Mouse (Mus musculus) midbrain, embryonic 11.5 days (tissue): ENCODE results near the gene Adi1. TPM values are rescaled to one million over a fixed set of nuclear protein-coding genes. Genes with fewer than 3 reads are reported as not detected.

Source experiments
- ATAC-seq: fragments of 200-750 bp; cut with Nextera tagmentation; 2 replicates; pipeline ENCODE4 v1.8.0; 2017; ENCODE audit warnings: moderate TSS enrichment, moderate library complexity; ENCODE audit not compliant: low FRiP score
- DNase-seq: peaks from one replicate; pipeline ENCODE4 v3.0.0; 2015; ENCODE audit warnings: low spot score; ENCODE audit errors: missing footprints
- H3K27ac ChIP-seq: fragments of 300-500 bp; sonication (generic); 2 replicates; pipeline ENCODE4 v1.5.1; 2014; ENCODE audit warnings: low read depth, low read length
- H3K27me3 ChIP-seq: fragments of 300-500 bp; sonication (generic); 2 replicates; pipeline ENCODE4 v1.6.1; 2014; ENCODE audit warnings: mild to moderate bottlenecking, low read length, moderate library complexity, mixed read lengths; ENCODE audit not compliant: control insufficient read depth, insufficient read depth
- H3K36me3 ChIP-seq: fragments of 300-500 bp; sonication (generic); 2 replicates; pipeline ENCODE4 v1.6.1; 2014; ENCODE audit warnings: mild to moderate bottlenecking, low read length, moderate library complexity, mixed read lengths; ENCODE audit not compliant: control insufficient read depth, insufficient read depth
- H3K4me1 ChIP-seq: fragments of 300-500 bp; sonication (generic); 2 replicates; pipeline ENCODE4 v1.6.1; 2014; ENCODE audit warnings: low read length; ENCODE audit not compliant: control insufficient read depth, insufficient read depth
- H3K4me2 ChIP-seq: fragments of 300-500 bp; sonication (generic); 2 replicates; pipeline ENCODE4 v1.6.1; 2014; ENCODE audit warnings: mild to moderate bottlenecking, moderate library complexity
- H3K4me3 ChIP-seq: fragments of 300-500 bp; sonication (generic); 2 replicates; pipeline ENCODE4 v1.5.1; 2014; ENCODE audit warnings: low read depth, low read length
- H3K9ac ChIP-seq: fragments of 300-500 bp; sonication (generic); 2 replicates; pipeline ENCODE4 v1.6.1; 2014; ENCODE audit warnings: low read length
- H3K9me3 ChIP-seq: fragments of 300-500 bp; sonication (generic); 2 replicates; pipeline ENCODE4 v1.6.1; 2016; ENCODE audit warnings: low read length; ENCODE audit not compliant: control insufficient read depth
- WGBS: fragments of 180-500 bp; shearing (Covaris S2); extraction: QIAGEN DNeasy Blood & Tissue Kit; methylation state at CpG from one replicate; pipeline ENCODE4 v1.1.7; 2014; 5-methylcytosine and 5-hydroxymethylcytosine counted together
- polyA plus RNA-seq: library from polyadenylated mRNA; unstranded; fragments of >200 nt; fragmentation: Nextera tagmentation; extraction: Ambion mirVana; gene quantifications from 2 replicates; pipeline ENCODE4 v1.2.1, GENCODE M21; 2014

The Adi1 gene
- polyA plus RNA-seq, 1 experiment from 2014 or later, result 45.0 TPM

DNA sequence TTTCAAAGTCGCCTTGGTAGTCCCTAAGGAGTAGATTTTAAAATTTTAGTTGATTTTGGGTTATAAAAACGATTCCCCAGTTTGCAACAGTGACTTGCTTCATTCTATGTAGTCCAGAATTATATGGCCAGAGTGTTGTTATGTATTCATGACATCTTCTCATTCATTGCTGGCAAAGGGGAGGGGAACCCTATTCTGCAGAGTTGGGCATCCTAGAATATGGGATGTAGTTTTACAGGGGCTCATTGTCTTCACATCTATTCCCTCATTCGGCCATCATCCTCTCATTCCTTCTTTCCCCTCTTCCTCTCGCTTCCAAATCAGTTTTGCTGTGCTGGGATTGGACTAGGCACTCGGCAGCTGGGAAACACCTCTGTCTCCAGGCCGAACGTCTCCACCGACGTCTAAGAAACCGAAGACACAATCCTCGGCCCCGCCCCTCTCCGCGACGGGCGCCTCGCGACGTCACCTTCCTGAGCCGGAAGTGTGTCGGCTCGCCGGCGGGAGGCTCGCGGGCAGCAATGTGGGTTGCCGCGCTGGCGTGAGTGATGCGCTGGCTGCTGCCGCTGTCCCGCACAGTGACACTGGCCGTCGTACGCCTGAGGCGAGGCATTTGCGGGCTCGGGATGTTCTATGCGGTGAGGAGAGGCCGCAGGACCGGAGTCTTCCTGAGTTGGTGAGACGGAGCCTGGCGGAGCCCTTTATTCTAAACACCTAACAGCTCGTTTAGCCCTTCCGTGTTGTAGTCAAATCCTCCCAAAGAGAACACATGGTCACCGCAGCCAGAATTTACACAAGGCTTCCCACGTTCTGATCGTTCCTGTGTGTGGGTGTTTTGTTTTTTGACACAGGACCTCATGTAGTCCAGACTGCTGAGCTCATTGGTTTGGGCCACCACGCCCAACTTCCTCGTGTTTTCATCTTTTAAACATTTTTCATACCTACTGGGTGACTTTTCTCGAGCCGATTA, 25.6 kb upstream of the Adi1 start, which contains the start of gene Rnaseh1:
Rnaseh1 (plus strand) TSS at position 462 of the 970 bp plus-strand sequence.
- Histone ChIP-seq H3K36me3 (no peaks in the 10 kb centered on the region; the same call in 1 of the 2 replicates), H3K27ac (no peak within 1 kb of the TSS), H3K27me3 (no peaks in the 10 kb centered on the region), H3K4me2 (peak within 1 kb of the TSS; percentile 74), H3K4me1 (peaks cover 6% of the 10 kb centered on the region), H3K9me3 (no peaks in the 10 kb centered on the region), H3K9ac (peak within 1 kb of the TSS; percentile 78), H3K4me3 (peak within 1 kb of the TSS; percentile 85)
- 2% methylated on average over 52 of the region's 52 CpGs for WGBS
- ATAC-seq (peak; percentile 96), DNase-seq (peak; percentile 99)

GRCm38 (mm10) chr12:28662628-28663027, 12.4 kb upstream of the Adi1 start:
- Histone ChIP-seq H3K4me1 (no peaks in the 10 kb centered on the region), H3K4me3 (no peak overlapping the region), H3K27ac (no peak overlapping the region), H3K4me2 (no peak overlapping the region), H3K9ac (no peak overlapping the region), H3K27me3 (no peaks in the 10 kb centered on the region), H3K9me3 (no peaks in the 10 kb centered on the region), H3K36me3 (peaks cover 9% of the 10 kb centered on the region; the same call in 1 of the 2 replicates)
- WGBS, result 82% methylated on average over 4 of the region's 4 CpGs
- DNase-seq (no peak), ATAC-seq (no peak)

DNA sequence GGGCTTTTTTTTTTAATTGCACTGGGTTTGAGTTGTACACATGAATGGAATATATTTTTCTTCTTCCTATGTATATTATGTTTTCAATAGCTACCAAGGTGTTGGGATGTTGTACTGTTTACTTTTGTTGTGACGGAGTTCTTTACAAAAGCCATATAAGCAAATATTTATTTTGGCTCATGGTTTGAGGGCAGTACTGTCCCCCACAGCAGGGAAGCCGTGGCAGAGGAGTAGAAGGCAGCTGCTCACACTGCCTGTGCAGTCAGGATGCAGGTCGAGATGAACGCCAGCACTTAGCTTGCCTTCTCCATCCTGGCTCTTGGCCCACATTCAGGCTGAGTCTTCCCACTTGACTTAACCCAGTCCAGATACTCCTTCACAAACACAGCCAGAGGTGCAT, 8.3 kb upstream of the Adi1 start:
- no peaks in the 10 kb centered on the region for H3K27me3 ChIP-seq
- ATAC-seq, result no peak
- WGBS, result 75% methylated on average over 4 of the region's 4 CpGs
- no peaks in the 10 kb centered on the region for H3K4me1 ChIP-seq
- H3K9me3 ChIP-seq, result no peaks in the 10 kb centered on the region
- no peaks in the 10 kb centered on the region for H3K36me3 ChIP-seq
- no peak for DNase-seq
- no peak overlapping the region for H3K4me2 ChIP-seq
- no peak overlapping the region for H3K4me3 ChIP-seq
- H3K9ac ChIP-seq, result no peak overlapping the region
- H3K27ac ChIP-seq, result no peak overlapping the region

GRCm38 (mm10) chr12:28667287-28667686, 7.7 kb upstream of the Adi1 start:
- Histone ChIP-seq H3K36me3 (no peaks in the 10 kb centered on the region), H3K4me3 (no peak overlapping the region), H3K9ac (no peak overlapping the region; the same call in 1 of the 2 replicates), H3K27me3 (no peaks in the 10 kb centered on the region), H3K4me1 (no peaks in the 10 kb centered on the region), H3K4me2 (no peak overlapping the region), H3K27ac (no peak overlapping the region), H3K9me3 (no peaks in the 10 kb centered on the region)
- WGBS, result 57% methylated on average over 8 of the region's 8 CpGs
- ATAC-seq, result no peak
- DNase-seq, result no peak

DNA sequence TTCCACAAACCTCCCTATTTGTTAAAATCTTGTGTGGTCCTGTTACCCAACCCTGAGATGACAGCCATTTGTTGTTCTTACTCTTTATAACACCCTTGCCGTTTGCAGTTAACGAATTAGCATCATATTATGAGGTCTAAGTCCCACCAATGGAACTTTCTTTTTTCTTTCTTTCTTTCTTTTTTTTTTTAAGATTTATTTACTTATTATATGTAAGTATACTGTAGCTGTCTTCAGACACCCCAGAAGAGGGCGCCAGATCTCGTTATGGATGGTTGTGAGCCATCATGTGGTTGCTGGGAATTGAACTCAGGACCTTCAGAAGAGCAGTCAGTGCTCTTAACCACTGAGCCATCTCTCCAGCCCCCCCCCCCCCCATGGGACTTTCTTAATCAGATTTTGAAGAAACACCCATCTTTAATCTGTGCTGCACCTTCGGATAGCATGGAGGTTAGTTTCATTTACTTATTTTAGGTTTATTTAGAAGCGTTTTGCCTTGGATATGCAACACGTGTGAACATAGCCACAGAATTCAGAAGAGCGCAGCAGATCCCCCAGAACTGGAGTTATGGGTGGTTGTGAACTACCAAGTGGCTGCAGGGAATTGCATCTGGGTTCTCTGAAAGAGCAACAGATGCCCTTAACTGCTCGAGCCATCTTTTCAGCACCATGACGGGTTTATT, 852 bp upstream of the Adi1 start:
- Histone ChIP-seq H3K9ac (no peak overlapping the region), H3K27ac (no peak overlapping the region), H3K4me3 (no peak overlapping the region), H3K36me3 (no peaks in the 10 kb centered on the region), H3K27me3 (no peaks in the 10 kb centered on the region), H3K4me1 (peaks cover 6% of the 10 kb centered on the region; the same call in 1 of the 2 replicates), H3K4me2 (no peak overlapping the region), H3K9me3 (no peaks in the 10 kb centered on the region)
- ATAC-seq, result no peak
- WGBS, result 84% methylated on average over 10 of the region's 10 CpGs
- no peak for DNase-seq

DNA sequence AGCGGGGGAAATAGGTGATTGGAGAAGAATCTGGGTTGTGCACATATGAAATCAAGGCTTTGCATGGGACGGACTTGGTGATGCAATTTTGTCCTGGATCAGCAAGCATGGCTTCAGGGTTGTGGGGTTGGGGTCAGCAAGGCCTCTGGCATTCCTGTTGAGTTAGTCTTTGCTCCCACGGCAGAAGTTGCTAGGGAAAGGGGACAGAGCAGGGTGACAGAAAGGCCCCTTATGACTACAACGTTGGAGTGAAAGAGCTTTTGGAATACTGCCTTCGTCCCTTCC, 836 bp downstream of the Adi1 start:
- peak overlapping the region; percentile 48 for H3K4me3 ChIP-seq

GRCm38 (mm10) chr12:28684674-28685073, 9.6 kb downstream of the Adi1 start:
- ATAC-seq, result no peak
- no peak overlapping the region for H3K27ac ChIP-seq
- H3K4me2 ChIP-seq, result no peak overlapping the region
- 83% methylated on average over 1 of the region's 1 CpGs for WGBS
- no peaks in the 10 kb centered on the region for H3K9me3 ChIP-seq
- H3K4me3 ChIP-seq, result no peak overlapping the region
- no peaks in the 10 kb centered on the region for H3K36me3 ChIP-seq
- no peaks in the 10 kb centered on the region for H3K27me3 ChIP-seq
- H3K4me1 ChIP-seq, result no peaks in the 10 kb centered on the region
- DNase-seq, result no peak
- H3K9ac ChIP-seq, result no peak overlapping the region

More for the DNA sequence above, 836 bp downstream of the Adi1 start:
- no peaks in the 10 kb centered on the region for H3K9me3 ChIP-seq
- no peaks in the 10 kb centered on the region for H3K36me3 ChIP-seq
- H3K27ac ChIP-seq, result peak overlapping the region; percentile 76
- H3K27me3 ChIP-seq, result no peaks in the 10 kb centered on the region
- peak overlapping the region; percentile 71 for H3K9ac ChIP-seq
- H3K4me1 ChIP-seq, result peaks cover 6% of the 10 kb centered on the region; the same call in 1 of the 2 replicates
- whole genome bisulfite sequencing, result 71% methylated on average over 5 of the region's 5 CpGs
- H3K4me2 ChIP-seq, result peak overlapping the region; percentile 58
- no peak for ATAC-seq
- DNase-seq, result no peak

- no peak overlapping the region for H3K4me2 ChIP-seq
- WGBS, result 73% methylated on average over 3 of the region's 3 CpGs
- no peak overlapping the region for H3K27ac ChIP-seq
- H3K36me3 ChIP-seq, result 0 out of 2 replicates have a peak, but pooled peaks cover 3% of the 10 kb centered on the region
- H3K9me3 ChIP-seq, result no peaks in the 10 kb centered on the region
- no peak overlapping the region for H3K9ac ChIP-seq
- no peaks in the 10 kb centered on the region for H3K27me3 ChIP-seq
- no peak for ATAC-seq
- H3K4me3 ChIP-seq, result no peak overlapping the region
- no peak for DNase-seq
- H3K4me1 ChIP-seq, result no peaks in the 10 kb centered on the region
Observed at GRCm38 (mm10) chr12:28685771-28686170, 10.7 kb downstream of the Adi1 start.
